Mouse (Mus musculus) lung, adult 2 months (tissue): ENCODE data around the gene Relt. TPM values are rescaled to one million over a fixed set of nuclear protein-coding genes. Genes with fewer than 3 reads are reported as not detected.

Source experiments
- DNase-seq: peaks from one replicate; pipeline ENCODE4 v3.0.0; 2022
- H3K4me1 ChIP-seq: fragments of 200-500 bp; 2 replicates; pipeline ENCODE4 v1.6.1; 2011; ENCODE audit warnings: low read length; ENCODE audit not compliant: control insufficient read depth, insufficient read depth
- H3K4me3 ChIP-seq: fragments of 200-500 bp; replicated peaks from 2 replicates; pipeline ENCODE3; 2011; ENCODE audit warnings: low read depth, mild to moderate bottlenecking, control low read depth, low read length; ENCODE audit errors: extremely low read depth
- CTCF ChIP-seq: fragments of 200-500 bp; IDR thresholded peaks from 2 replicates; pipeline ENCODE4 v1.5.1; 2011; ENCODE audit warnings: mild to moderate bottlenecking, low read length, control low read depth; ENCODE audit not compliant: insufficient read depth
- POLR2A ChIP-seq: fragments of 200-500 bp; IDR thresholded peaks from 2 replicates; pipeline ENCODE4 v1.6.1; 2011; ENCODE audit warnings: low read depth, mild to moderate bottlenecking, control low read depth, low read length, borderline replicate concordance; ENCODE audit errors: extremely low read depth
- WGBS: fragments of 180-500 bp; shearing (Covaris S2); methylation state at CpG from one replicate; pipeline ENCODE4 v1.1.7; 2018; 5-methylcytosine and 5-hydroxymethylcytosine counted together
- polyA plus RNA-seq: library from polyadenylated mRNA; depleted of rRNA; stranded (reverse); fragments of >200 nt; gene quantifications from 2 replicates; pipeline ENCODE4 v1.2.3, GENCODE M21; 2012; rRNA removed

The Relt gene
- polyA plus RNA-seq, 1 experiment: 13.1 TPM

DNA sequence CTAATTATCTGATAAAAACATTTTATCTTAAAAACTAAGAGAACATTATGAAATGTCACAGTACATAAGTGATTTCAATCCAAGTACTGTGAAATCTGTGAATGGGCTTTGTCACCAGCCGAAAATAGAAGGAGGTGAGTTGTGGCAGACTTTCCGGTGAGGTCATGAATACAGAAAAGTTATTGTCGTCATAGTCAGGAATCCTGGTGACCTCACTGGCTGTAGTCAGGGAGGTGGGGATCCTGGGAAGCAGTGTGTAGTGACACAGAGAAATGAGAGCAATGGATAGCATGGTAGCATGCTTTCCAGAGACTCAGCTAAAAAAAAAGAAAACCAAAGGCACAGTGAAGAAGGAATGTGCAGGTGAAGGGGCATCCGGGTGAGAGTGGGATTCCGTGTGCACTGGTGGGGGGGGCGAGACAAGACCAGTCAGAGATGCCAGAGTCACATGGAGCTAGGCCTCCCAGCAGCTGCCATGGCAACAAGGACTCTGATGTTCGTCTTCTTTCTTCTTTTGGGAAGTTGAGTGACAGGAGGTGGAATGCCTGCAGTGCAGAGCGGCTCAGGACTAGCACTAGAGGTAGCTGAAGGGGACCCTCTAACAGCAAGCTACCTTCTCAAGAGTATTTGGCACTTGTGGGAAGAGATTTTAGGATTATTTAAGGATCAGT, 47.2 kb downstream of the Relt start:
- Histone ChIP-seq H3K4me1 (no peaks in the 10 kb centered on the region), H3K4me3 (no peak overlapping the region)
- 65% methylated on average over 8 of the region's 8 CpGs for WGBS
- no peak for DNase-seq
- no peak for TF ChIP-seq POLR2A
- TF ChIP-seq CTCF: no peak

GRCm38 (mm10) chr7:100812641-100813040, 50.6 kb downstream of the Relt start:
- 89% methylated on average over 5 of the region's 5 CpGs for WGBS
- H3K4me3 ChIP-seq: no peak overlapping the region
- DNase-seq: no peak
- no peaks in the 10 kb centered on the region for H3K4me1 ChIP-seq
- no peak for TF ChIP-seq CTCF

DNA sequence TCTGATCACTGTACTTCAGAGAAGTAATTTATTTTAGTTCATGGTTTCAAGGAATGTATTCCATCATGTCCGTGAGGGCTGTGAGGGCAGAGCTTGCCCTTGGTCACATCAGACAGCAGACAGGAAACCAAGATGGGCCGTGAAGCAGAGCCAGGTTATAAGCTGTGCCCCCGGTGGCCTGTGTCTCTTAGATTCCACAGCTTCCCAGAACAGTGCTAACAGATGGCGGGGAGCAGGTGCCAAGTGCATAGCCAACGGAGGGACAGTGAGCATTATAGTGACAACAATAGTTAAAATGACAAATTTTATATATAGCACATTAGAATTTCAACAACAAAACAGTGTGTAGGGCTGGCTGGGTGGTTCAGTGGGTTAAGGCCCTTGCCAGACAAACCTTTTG, 51.3 kb downstream of the Relt start:
- no peak overlapping the region for H3K4me3 ChIP-seq
- DNase-seq: no peak
- no peak for TF ChIP-seq CTCF
- no peak for TF ChIP-seq POLR2A
- H3K4me1 ChIP-seq: no peaks in the 10 kb centered on the region
- 73% methylated on average over 5 of the region's 5 CpGs for WGBS

GRCm38 (mm10) chr7:100805391-100805790, 57.9 kb downstream of the Relt start:
- no peaks in the 10 kb centered on the region for H3K4me1 ChIP-seq
- TF ChIP-seq POLR2A: no peak
- TF ChIP-seq CTCF: no peak
- no peak for DNase-seq
- no peak overlapping the region for H3K4me3 ChIP-seq
- WGBS: 91% methylated on average over 2 of the region's 2 CpGs

DNA sequence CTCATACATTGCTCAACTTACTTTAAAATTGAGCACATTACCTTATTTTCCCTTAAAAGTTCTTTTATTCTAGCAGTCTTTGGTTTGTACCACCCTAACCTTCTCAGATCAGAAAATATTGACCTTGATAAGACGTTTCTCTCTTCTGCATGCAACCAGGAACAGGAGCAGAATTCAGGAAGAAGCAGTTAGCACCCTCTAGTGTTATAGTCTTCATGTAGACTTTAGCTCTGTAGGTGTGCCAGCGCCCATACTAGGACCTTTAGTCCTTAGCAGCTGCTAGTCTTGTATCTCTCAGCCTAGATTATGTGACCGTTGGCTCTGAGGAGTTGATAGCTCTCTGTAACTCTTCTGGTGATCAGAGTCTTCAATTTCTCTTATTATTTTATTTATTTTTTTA, 64.4 kb downstream of the Relt start:
- no peak for TF ChIP-seq POLR2A
- TF ChIP-seq CTCF: no peak
- Histone ChIP-seq H3K4me3 (no peak overlapping the region), H3K4me1 (no peaks in the 10 kb centered on the region)
- DNase-seq: no peak
- WGBS: 32% methylated on average over 3 of the region's 3 CpGs

Other genes starting within 250 kb of the Relt start
- gene Plekhb1, start 201.0 kb downstream of the Relt start, polyA plus RNA-seq: 181 and 197 TPM in 2 replicates
- 84.8 and 96.6 TPM in 2 replicates for gene Fam168a, start 156.8 kb downstream of the Relt start, polyA plus RNA-seq
- gene Arhgef17, start 68.7 kb upstream of the Relt start, polyA plus RNA-seq: 56.6 and 59.0 TPM in 2 replicates
- gene P2ry6, start 111.2 kb upstream of the Relt start, polyA plus RNA-seq: 59.1 and 61.6 TPM in 2 replicates
- 25.0 and 25.2 TPM in 2 replicates for gene P2ry2, start 149.4 kb upstream of the Relt start, polyA plus RNA-seq
- gene Fchsd2, start 229.4 kb upstream of the Relt start, polyA plus RNA-seq: 10.9 and 14.7 TPM in 2 replicates